Mouse (Mus musculus): ENCODE results near the gene Abhd8. TPM values are rescaled to one million over a fixed set of nuclear protein-coding genes. Genes with fewer than 3 reads are reported as not detected.

The Abhd8 gene
- polyA plus RNA-seq (2014; fragmentation: Nextera tagmentation; extraction: Ambion mirVana): 125 and 126 TPM in 2 replicates

DNA sequence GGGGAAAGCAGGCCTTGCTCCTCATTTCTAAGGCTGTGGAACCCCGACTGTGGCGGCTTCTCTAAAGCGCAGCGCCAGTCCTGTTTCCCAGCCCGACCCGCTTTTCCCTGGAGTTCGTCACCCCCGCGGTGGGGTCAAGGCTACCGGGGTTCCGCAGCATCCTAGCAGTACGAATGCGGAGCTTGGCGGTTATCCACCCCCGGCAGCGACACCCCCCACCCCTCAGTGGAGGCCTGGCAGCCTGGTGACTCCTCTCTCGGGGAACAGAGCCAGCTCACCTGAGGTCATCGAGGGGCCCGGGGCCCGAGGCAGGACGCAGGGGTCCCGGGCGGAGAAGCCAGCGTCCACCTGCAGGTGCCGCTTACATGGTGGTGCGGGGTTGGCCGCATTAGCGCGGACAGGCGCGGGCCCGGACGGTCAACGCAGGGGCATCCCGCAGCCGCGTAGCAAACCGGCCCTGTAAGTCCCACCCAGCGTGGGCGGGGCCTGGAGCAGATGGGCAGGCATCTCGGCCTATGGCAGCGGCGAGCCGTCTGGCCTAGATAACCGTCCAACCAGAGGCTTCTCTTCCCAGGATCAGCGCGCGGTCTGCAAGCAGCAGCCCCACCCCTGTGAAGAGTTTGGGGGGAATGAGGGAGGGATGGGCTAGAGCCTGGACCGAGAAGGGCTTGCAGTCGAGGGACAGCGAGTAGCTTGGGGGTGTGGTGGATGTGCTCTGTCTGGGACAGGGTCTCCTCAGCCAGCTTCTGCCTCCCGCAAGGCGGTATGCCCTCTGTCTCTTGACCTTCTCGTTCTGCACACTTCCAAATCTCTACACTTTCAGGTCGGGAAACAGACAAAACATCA, at the start of gene Abhd8:
Gene Abhd8 (minus strand): TSS at position 468 of the 846 bp plus-strand sequence.
- DNase-seq (ENCODE audit: low spot score): peak; percentile 95
- Histone ChIP-seq H3K4me1 (replicated peaks; ENCODE audit: control insufficient read depth, insufficient read depth, low read length) (peaks cover 24% of the 10 kb centered on the region), H3K9ac (peak within 1 kb of the TSS; percentile 78), H3K4me2 (replicated peaks) (peak within 1 kb of the TSS; percentile 74), H3K36me3 (replicated peaks; ENCODE audit: control insufficient read depth, insufficient read depth) (peaks cover 29% of the 10 kb centered on the region), H3K27me3 (ENCODE audit: control insufficient read depth, insufficient read depth, low read length) (no peaks in the 10 kb centered on the region), H3K27ac (peak within 1 kb of the TSS; percentile 83), H3K4me3 (replicated peaks; ENCODE audit: low read length) (peak within 1 kb of the TSS; percentile 54), H3K9me3 (ENCODE audit: control insufficient read depth, low read length) (no peaks in the 10 kb centered on the region)
- WGBS: under 1% methylated on average over 55 of the region's 55 CpGs
- ATAC-seq (ENCODE audit: low FRiP score): peak; percentile 84

DNA sequence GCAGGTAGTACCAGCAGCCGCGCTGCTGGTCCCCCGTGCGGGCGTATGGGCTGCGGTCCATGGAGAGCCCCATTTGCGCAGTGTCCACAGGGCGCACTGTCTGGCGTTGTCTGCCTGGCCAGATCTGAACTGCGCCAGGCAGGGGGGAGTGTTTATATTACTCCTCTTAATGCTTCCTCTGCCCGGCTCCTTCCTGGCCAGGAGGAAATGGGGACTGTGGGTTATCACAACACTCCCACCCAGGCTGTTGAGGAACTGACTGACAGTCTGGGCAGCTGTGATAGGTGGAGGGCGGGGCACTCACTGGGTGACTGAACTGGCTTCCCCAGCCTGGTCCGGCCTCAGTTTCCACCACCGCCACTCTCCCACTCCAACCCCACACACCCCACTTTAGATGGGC, 48.2 kb upstream of the Abhd8 start, which contains the start of gene Plvap:
Gene Plvap (minus strand): TSS at position 109 of the 400 bp plus-strand sequence.
- peaks cover 32% of the 10 kb centered on the region for H3K27me3 ChIP-seq (ENCODE audit: control insufficient read depth, insufficient read depth, low read length)
- WGBS: 71% methylated on average over 14 of the region's 14 CpGs
- no peak within 1 kb of the TSS for H3K27ac ChIP-seq
- H3K4me1 ChIP-seq (replicated peaks; ENCODE audit: control insufficient read depth, insufficient read depth, low read length): peaks cover 10% of the 10 kb centered on the region
- no peak for ATAC-seq (ENCODE audit: low FRiP score)
- no peak within 1 kb of the TSS for H3K4me3 ChIP-seq (replicated peaks; ENCODE audit: low read length)
- H3K9ac ChIP-seq: no peak within 1 kb of the TSS
- DNase-seq (ENCODE audit: low spot score): no peak
- H3K4me2 ChIP-seq (replicated peaks): no peak within 1 kb of the TSS
- no peaks in the 10 kb centered on the region for H3K36me3 ChIP-seq (replicated peaks; ENCODE audit: control insufficient read depth, insufficient read depth)
- no peaks in the 10 kb centered on the region for H3K9me3 ChIP-seq (ENCODE audit: control insufficient read depth, low read length)

DNA sequence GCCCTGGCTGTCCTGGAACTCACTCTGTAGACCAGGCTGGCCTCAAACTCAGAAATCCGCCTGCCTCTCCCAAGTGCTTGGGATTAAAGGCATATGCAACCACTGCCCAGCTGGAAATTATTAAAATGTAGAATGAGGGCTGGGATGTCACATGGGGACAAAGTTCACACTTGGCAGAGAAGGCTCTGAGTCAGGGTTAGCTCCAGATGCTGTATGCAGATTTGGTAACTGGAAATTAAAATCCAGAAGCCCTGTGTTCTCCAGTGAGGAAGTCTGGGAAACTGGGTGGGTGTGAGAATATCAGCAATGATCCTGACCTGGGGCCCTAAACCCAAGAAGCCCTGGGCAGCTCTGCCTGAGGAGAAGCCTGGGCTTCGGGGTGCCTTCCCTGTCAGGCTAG, 45.9 kb upstream of the Abhd8 start:
- ATAC-seq (ENCODE audit: low FRiP score) (no peak), DNase-seq (ENCODE audit: low spot score) (no peak)
- H3K27me3 ChIP-seq (ENCODE audit: control insufficient read depth, insufficient read depth, low read length): peaks cover 49% of the 10 kb centered on the region
- no peak overlapping the region for H3K9ac ChIP-seq
- H3K4me3 ChIP-seq (replicated peaks; ENCODE audit: low read length): no peak overlapping the region
- no peak overlapping the region for H3K27ac ChIP-seq
- no peaks in the 10 kb centered on the region for H3K36me3 ChIP-seq (replicated peaks; ENCODE audit: control insufficient read depth, insufficient read depth)
- H3K4me2 ChIP-seq (replicated peaks): no peak overlapping the region
- peaks cover 10% of the 10 kb centered on the region for H3K4me1 ChIP-seq (replicated peaks; ENCODE audit: control insufficient read depth, insufficient read depth, low read length)
- H3K9me3 ChIP-seq (ENCODE audit: control insufficient read depth, low read length): no peaks in the 10 kb centered on the region
- 70% methylated on average over 2 of the region's 2 CpGs for WGBS

DNA sequence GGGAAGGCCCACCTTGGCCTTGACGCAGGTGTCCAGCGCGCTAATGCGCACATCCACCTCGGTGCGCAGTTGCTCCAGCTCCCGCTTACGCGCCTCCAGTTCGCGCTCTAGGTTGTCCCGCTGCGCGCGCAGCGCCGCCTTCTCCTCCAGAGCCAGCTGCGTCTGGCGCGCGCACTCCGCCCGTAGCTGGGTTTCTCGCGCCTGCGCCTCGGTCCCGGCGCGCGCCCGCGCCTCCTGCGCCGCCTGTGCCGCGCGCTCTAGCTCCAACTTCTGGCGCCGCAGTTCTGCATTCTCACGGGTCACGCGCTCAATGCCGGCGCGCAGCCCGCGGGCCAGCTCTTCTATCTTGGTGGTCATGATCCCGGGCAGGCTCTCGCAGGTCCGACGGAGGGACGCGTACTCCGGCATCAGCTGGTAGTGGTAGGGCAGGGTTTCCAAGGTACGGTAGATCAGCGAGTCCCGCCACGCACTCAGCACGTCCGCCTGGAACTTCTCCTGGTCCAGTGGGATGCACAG, 44.2 kb upstream of the Abhd8 start:
- peak; percentile 82 for ATAC-seq (ENCODE audit: low FRiP score)
- no peaks in the 10 kb centered on the region for H3K36me3 ChIP-seq (replicated peaks; ENCODE audit: control insufficient read depth, insufficient read depth)
- H3K4me2 ChIP-seq (replicated peaks): peak overlapping the region; percentile 68
- H3K4me3 ChIP-seq (replicated peaks; ENCODE audit: low read length): peak overlapping the region; percentile 37
- no peak overlapping the region for H3K27ac ChIP-seq
- DNase-seq (ENCODE audit: low spot score): peak; percentile 89
- H3K27me3 ChIP-seq (ENCODE audit: control insufficient read depth, insufficient read depth, low read length): peaks cover 49% of the 10 kb centered on the region
- no peaks in the 10 kb centered on the region for H3K9me3 ChIP-seq (ENCODE audit: control insufficient read depth, low read length)
- H3K9ac ChIP-seq: peak overlapping the region; percentile 54
- WGBS: under 1% methylated on average over 61 of the region's 61 CpGs
- peaks cover 10% of the 10 kb centered on the region for H3K4me1 ChIP-seq (replicated peaks; ENCODE audit: control insufficient read depth, insufficient read depth, low read length)

DNA sequence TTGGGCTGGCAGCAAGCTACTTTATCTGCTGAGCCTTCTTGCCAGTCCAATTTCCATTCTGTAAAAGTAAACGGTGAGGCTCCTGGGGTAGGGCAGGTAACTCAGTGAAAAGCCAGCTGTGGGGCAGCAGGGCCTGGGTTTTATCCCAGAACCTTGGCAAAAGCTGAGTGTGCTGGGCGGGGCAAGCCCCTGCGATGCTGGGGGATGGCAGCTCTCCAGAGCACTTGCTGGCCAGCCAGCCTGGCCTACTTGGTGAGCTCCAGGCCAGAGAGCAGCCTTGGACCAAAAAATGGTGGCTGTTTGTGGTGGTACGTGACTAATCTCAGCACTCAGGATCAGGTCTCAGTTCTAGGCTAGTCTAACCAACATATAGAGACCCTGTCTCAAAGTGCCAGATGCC, 42.5 kb upstream of the Abhd8 start:
- peaks cover 10% of the 10 kb centered on the region for H3K4me1 ChIP-seq (replicated peaks; ENCODE audit: control insufficient read depth, insufficient read depth, low read length)
- H3K27me3 ChIP-seq (ENCODE audit: control insufficient read depth, insufficient read depth, low read length): peaks cover 47% of the 10 kb centered on the region
- H3K9me3 ChIP-seq (ENCODE audit: control insufficient read depth, low read length): no peaks in the 10 kb centered on the region
- DNase-seq (ENCODE audit: low spot score): no peak
- H3K4me2 ChIP-seq (replicated peaks): no peak overlapping the region
- no peak overlapping the region for H3K27ac ChIP-seq
- no peak overlapping the region for H3K9ac ChIP-seq
- H3K36me3 ChIP-seq (replicated peaks; ENCODE audit: control insufficient read depth, insufficient read depth): no peaks in the 10 kb centered on the region
- no peak overlapping the region for H3K4me3 ChIP-seq (replicated peaks; ENCODE audit: low read length)
- 80% methylated on average over 4 of the region's 4 CpGs for WGBS
- no peak for ATAC-seq (ENCODE audit: low FRiP score)

DNA sequence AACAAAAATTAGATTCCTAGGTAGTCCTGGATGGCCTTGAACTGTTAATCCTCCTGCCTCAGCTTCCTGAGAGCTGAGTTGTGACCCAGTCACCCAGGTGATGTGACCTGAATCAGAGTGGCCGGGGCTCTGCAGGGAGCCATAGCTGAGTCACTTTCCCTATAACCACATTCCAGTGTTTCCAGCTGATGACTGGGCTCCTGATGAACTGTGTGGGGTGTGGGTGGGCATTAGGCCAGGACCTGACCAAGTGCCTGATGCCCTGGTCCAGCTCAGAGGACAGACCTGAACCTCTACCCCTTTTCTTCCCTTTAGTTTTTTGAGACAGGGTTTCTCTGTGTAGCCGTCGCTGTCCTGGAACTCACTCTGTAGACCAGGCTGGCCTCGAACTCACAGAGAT, 41.9 kb upstream of the Abhd8 start:
- Histone ChIP-seq H3K9me3 (ENCODE audit: control insufficient read depth, low read length) (no peaks in the 10 kb centered on the region), H3K27me3 (ENCODE audit: control insufficient read depth, insufficient read depth, low read length) (peaks cover 47% of the 10 kb centered on the region), H3K4me3 (replicated peaks; ENCODE audit: low read length) (no peak overlapping the region), H3K9ac (no peak overlapping the region), H3K4me2 (replicated peaks) (no peak overlapping the region), H3K4me1 (replicated peaks; ENCODE audit: control insufficient read depth, insufficient read depth, low read length) (peaks cover 10% of the 10 kb centered on the region), H3K36me3 (replicated peaks; ENCODE audit: control insufficient read depth, insufficient read depth) (no peaks in the 10 kb centered on the region), H3K27ac (no peak overlapping the region)
- ATAC-seq (ENCODE audit: low FRiP score) (no peak), DNase-seq (ENCODE audit: low spot score) (no peak)
- WGBS: 92% methylated on average over 4 of the region's 4 CpGs

DNA sequence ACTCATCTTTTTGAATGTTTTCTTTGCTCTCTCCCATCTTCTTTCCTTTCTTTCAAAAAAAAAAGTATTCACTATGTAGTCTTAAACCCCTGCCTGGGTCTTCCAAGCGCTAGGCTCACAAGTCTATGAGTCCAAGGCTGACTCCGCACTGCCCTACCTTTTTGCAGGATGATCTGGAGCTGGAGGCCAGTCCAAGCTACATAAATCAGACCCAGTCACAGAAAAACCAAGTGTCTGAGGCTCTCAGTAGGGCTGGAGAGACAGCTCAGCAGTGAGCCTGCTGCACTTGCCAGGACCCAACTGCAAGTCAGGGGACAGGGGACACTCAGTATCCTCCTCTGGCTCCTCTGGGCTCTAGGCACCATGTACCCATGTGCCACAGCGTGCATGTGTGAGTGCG, 40.9 kb upstream of the Abhd8 start:
- peaks cover 10% of the 10 kb centered on the region for H3K4me1 ChIP-seq (replicated peaks; ENCODE audit: control insufficient read depth, insufficient read depth, low read length)
- H3K9me3 ChIP-seq (ENCODE audit: control insufficient read depth, low read length): no peaks in the 10 kb centered on the region
- no peaks in the 10 kb centered on the region for H3K36me3 ChIP-seq (replicated peaks; ENCODE audit: control insufficient read depth, insufficient read depth)
- 92% methylated on average over 4 of the region's 4 CpGs for WGBS
- DNase-seq (ENCODE audit: low spot score) (no peak), ATAC-seq (ENCODE audit: low FRiP score) (no peak)
- peaks cover 42% of the 10 kb centered on the region for H3K27me3 ChIP-seq (ENCODE audit: control insufficient read depth, insufficient read depth, low read length)
- H3K27ac ChIP-seq: no peak overlapping the region
- H3K9ac ChIP-seq: no peak overlapping the region
- no peak overlapping the region for H3K4me2 ChIP-seq (replicated peaks)
- H3K4me3 ChIP-seq (replicated peaks; ENCODE audit: low read length): no peak overlapping the region

DNA sequence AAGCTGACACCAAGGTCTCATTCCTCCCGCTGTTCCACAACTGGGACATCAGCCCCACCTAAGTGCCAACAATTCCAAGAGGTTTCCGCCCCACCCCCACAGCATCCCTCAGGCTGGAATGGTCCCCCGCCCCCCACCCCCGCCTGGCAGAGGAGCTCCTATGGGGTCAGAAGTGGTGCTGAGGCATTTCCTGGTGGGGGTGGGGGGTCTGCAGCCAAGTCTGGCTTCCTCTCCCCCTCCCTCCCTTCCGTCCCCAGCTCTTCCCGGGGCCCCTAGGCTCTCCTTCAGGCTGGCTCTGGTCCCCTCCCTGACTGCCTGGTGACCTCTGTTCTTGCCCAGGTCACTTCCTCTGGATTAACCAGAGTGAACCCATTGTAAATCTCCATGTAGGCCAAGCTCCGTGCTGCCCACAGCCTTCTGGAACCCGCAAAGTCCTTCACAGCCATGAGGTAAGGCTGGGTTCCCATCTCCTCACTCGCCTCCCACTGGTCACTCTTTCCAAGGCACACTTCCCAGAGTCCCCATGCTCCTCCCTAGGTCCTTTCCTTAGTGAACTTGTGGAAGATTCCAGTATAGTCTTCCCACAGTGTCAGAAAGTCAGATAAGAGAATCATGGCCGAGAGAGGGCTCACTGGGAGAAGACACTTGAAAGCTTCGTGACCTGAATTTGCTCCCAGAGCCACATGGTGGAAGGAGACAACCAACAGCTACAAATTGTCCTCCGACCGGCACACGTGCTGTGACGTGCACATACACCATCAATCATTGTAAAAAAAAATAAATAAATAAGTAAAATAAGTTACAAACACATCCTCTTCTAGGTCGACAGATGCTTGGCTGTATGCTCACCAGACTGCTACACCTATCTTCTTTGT, 35.6 kb upstream of the Abhd8 start:
- no peak for DNase-seq (ENCODE audit: low spot score)
- Histone ChIP-seq H3K4me1 (replicated peaks; ENCODE audit: control insufficient read depth, insufficient read depth, low read length) (no peaks in the 10 kb centered on the region), H3K4me2 (replicated peaks) (no peak overlapping the region), H3K36me3 (replicated peaks; ENCODE audit: control insufficient read depth, insufficient read depth) (peaks cover 4% of the 10 kb centered on the region; the same call in 1 of the 2 replicates), H3K4me3 (replicated peaks; ENCODE audit: low read length) (no peak overlapping the region), H3K27ac (no peak overlapping the region), H3K9ac (no peak overlapping the region), H3K27me3 (ENCODE audit: control insufficient read depth, insufficient read depth, low read length) (no peaks in the 10 kb centered on the region), H3K9me3 (ENCODE audit: control insufficient read depth, low read length) (no peaks in the 10 kb centered on the region)
- WGBS: 44% methylated on average over 15 of the region's 16 CpGs
- no peak for ATAC-seq (ENCODE audit: low FRiP score)
